Mouse (Mus musculus) heart, postnatal 0 days (tissue): ENCODE measurements at regions not wholly inside any gene's neighbourhood (a gene's known extent, or its start where the extent isn't known, plus 50 kb on each side); places are given as distances from the start of the nearest gene placed in this dataset.

Experiments used
- ATAC-seq: fragments of 200-750 bp; cut with Nextera tagmentation; 2 replicates; pipeline ENCODE4 v1.8.0; 2017; ENCODE audit warnings: low read depth, moderate number of reproducible peaks, moderate library complexity; ENCODE audit not compliant: insufficient read depth
- DNase-seq: peaks from one replicate; pipeline ENCODE4 v3.0.0-alpha.2; 2016; ENCODE audit warnings: low spot score
- H3K27ac ChIP-seq: fragments of 300-500 bp; sonication (generic); 2 replicates; pipeline ENCODE4 v1.5.1; 2014; ENCODE audit warnings: low read depth, mild to moderate bottlenecking
- H3K27me3 ChIP-seq: fragments of 300-500 bp; sonication (generic); 2 replicates; pipeline ENCODE4 v1.6.1; 2014; ENCODE audit warnings: low read length, mixed read lengths; ENCODE audit not compliant: control insufficient read depth, insufficient read depth
- H3K36me3 ChIP-seq: fragments of 300-500 bp; sonication (generic); replicated peaks from 2 replicates; pipeline ENCODE4 v1.6.1; 2014; ENCODE audit warnings: low read length, mixed read lengths; ENCODE audit not compliant: control insufficient read depth, insufficient read depth
- H3K4me1 ChIP-seq: fragments of 300-500 bp; sonication (generic); 2 replicates; pipeline ENCODE4 v1.6.1; 2014; ENCODE audit warnings: antibody characterized with exemption; ENCODE audit not compliant: control insufficient read depth, insufficient read depth
- H3K4me2 ChIP-seq: fragments of 300-500 bp; sonication (generic); 2 replicates; pipeline ENCODE4 v1.6.1; 2014; ENCODE audit warnings: low read depth, mild to moderate bottlenecking, low read length, moderate library complexity
- H3K4me3 ChIP-seq: fragments of 300-500 bp; sonication (generic); 2 replicates; pipeline ENCODE4 v1.5.1; 2014; ENCODE audit warnings: low read depth, low read length
- H3K9ac ChIP-seq: fragments of 300-500 bp; sonication (generic); replicated peaks from 2 replicates; pipeline ENCODE4 v1.6.1; 2014; ENCODE audit warnings: low read depth, low read length, mixed read lengths
- H3K9me3 ChIP-seq: fragments of 300-500 bp; sonication (generic); replicated peaks from 2 replicates; pipeline ENCODE4 v1.6.1; 2016; ENCODE audit warnings: low read length; ENCODE audit not compliant: control insufficient read depth
- CTCF ChIP-seq: IDR thresholded peaks from 2 replicates; pipeline ENCODE4 v1.5.1; 2016; ENCODE audit warnings: antibody characterized with exemption, control low read depth, low read depth
- EP300 ChIP-seq: IDR thresholded peaks from 2 replicates; pipeline ENCODE4 v1.6.1; 2016; ENCODE audit warnings: antibody characterized with exemption, low read depth
- WGBS: fragments of 180-500 bp; shearing (Covaris S2); extraction: QIAGEN DNeasy Blood & Tissue Kit; methylation state at CpG from one replicate; pipeline ENCODE4 v1.1.7; 2014; 5-methylcytosine and 5-hydroxymethylcytosine counted together

- ATAC-seq (no peak), DNase-seq (no peak)
- H3K9ac ChIP-seq = no peak overlapping the region
- no peaks in the 10 kb centered on the region for H3K27me3 ChIP-seq
- no peak overlapping the region for H3K27ac ChIP-seq
- TF ChIP-seq CTCF (no peak), EP300 (no peak)
- H3K36me3 ChIP-seq = no peaks in the 10 kb centered on the region
- no peak overlapping the region for H3K4me2 ChIP-seq
- no peaks in the 10 kb centered on the region for H3K4me1 ChIP-seq
- 53% methylated on average over 2 of the region's 2 CpGs for WGBS
- H3K4me3 ChIP-seq = no peak overlapping the region
- no peaks in the 10 kb centered on the region for H3K9me3 ChIP-seq
Measured at GRCm38 (mm10) chr15:63218393-63219060, 626.5 kb downstream of the Gsdmc2 start.

- Histone ChIP-seq H3K27me3 (no peaks in the 10 kb centered on the region), H3K36me3 (no peaks in the 10 kb centered on the region), H3K4me1 (no peaks in the 10 kb centered on the region), H3K4me2 (no peak overlapping the region), H3K9me3 (no peaks in the 10 kb centered on the region), H3K4me3 (no peak overlapping the region), H3K27ac (no peak overlapping the region), H3K9ac (no peak overlapping the region)
- DNase-seq (no peak), ATAC-seq (no peak)
- WGBS = 90% methylated on average over 1 of the region's 1 CpGs
- TF ChIP-seq CTCF (no peak), EP300 (no peak)
Measured at GRCm38 (mm10) chr15:63205150-63205549, 639.8 kb downstream of the Gsdmc2 start.

GRCm38 (mm10) chr15:63195031-63195430 lies 649.9 kb downstream of the Gsdmc2 start:
- no peak for ATAC-seq
- 80% methylated on average over 2 of the region's 2 CpGs for WGBS

DNA sequence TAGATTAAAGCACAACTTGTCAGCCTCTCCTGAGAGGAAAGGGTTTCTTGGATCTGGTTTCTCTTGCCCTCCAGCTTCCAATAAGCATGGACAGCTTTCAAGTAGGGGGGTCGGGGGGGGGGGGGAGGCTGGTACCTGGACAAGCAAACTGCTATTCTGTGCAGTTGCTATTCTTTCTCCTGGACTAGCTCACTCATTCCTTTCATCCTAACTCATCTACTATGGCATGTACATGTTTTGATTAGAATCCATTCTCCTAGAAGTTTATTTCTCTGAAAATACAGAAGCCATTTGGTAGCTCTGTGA lies 650.5 kb downstream of the Gsdmc2 start:
- DNase-seq = no peak
- H3K36me3 ChIP-seq = no peaks in the 10 kb centered on the region
- whole genome bisulfite sequencing = 55% methylated on average over 1 of the region's 1 CpGs
- H3K4me3 ChIP-seq = no peak overlapping the region
- H3K27me3 ChIP-seq = no peaks in the 10 kb centered on the region
- TF ChIP-seq CTCF (no peak), EP300 (no peak)
- H3K9me3 ChIP-seq = no peaks in the 10 kb centered on the region
- no peak for ATAC-seq
- no peak overlapping the region for H3K4me2 ChIP-seq
- no peak overlapping the region for H3K27ac ChIP-seq
- peaks cover 7% of the 10 kb centered on the region for H3K4me1 ChIP-seq
- no peak overlapping the region for H3K9ac ChIP-seq

More at GRCm38 (mm10) chr15:63195031-63195430, 649.9 kb downstream of the Gsdmc2 start:
- Histone ChIP-seq H3K9me3 (no peaks in the 10 kb centered on the region), H3K27ac (no peak overlapping the region), H3K36me3 (no peaks in the 10 kb centered on the region), H3K4me1 (peaks cover 3% of the 10 kb centered on the region), H3K4me2 (no peak overlapping the region), H3K27me3 (no peaks in the 10 kb centered on the region), H3K9ac (no peak overlapping the region), H3K4me3 (no peak overlapping the region)
- TF ChIP-seq CTCF = no peak
- no peak for TF ChIP-seq EP300
- DNase-seq = no peak

DNA sequence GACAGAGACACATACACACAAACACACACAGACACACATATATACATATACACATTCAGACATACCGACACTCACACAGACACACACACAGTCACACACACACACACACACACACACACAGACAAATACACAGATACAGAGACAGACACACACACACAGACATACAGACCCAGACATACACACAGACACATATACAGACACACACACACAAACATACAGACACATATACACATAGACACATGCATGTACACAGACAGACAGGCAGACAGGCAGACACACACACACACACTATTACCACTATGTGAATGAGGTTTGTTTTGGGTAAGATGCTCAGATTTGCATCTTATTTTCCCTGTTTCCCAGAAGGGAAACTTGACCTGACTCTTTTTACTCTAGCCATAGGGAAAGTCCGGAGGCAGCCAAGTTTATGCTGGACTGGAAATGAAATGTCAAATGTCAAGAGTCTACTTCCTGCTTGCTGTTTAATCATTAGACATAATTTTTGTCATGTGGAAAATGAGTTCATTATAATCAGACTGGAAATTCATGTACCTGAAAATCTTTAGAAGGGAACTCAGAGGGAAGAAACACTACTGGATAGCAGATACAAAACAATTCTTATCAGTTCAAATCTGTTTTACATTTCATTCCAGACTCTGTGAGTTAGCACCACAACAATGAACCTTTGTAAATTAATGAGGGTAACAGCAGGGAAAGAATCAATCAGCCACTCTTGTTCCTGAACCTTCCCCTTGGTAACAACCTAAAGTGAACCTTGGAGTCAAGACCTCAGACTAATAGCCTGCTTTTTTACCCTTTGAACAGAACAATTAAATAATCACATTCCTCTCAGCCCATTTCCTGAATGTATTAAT lies 651.1 kb downstream of the Gsdmc2 start:
- no peak for ATAC-seq
- Histone ChIP-seq H3K27ac (no peak overlapping the region), H3K4me1 (peaks cover 7% of the 10 kb centered on the region), H3K9ac (no peak overlapping the region), H3K27me3 (no peaks in the 10 kb centered on the region), H3K36me3 (no peaks in the 10 kb centered on the region), H3K9me3 (no peaks in the 10 kb centered on the region), H3K4me3 (no peak overlapping the region), H3K4me2 (no peak overlapping the region)
- DNase-seq = no peak
- 0 out of 2 replicates have a peak, but pooled peaks have one; percentile 23 for TF ChIP-seq EP300
- TF ChIP-seq CTCF = no peak
- WGBS = 57% methylated on average over 2 of the region's 2 CpGs
